Mouse (Mus musculus) lung, embryonic 14.5 days (tissue): ENCODE results near the gene Scgb1a1. TPM values are rescaled to one million over a fixed set of nuclear protein-coding genes. Genes with fewer than 3 reads are reported as not detected.
"Not testable (repeated sequence)": the region's sequence is repeated elsewhere in the genome, so short reads cannot be mapped to it uniquely, and the experiment has no call there.

ENCODE experiments used
- ATAC-seq: fragments of 200-750 bp; cut with Nextera tagmentation; 2 replicates; pipeline ENCODE4 v1.8.0; 2017; ENCODE audit warnings: mild to moderate bottlenecking, moderate TSS enrichment, moderate library complexity; ENCODE audit not compliant: insufficient read depth
- DNase-seq: peaks from one replicate; pipeline ENCODE4 v3.0.0-alpha.2; 2015
- H3K27ac ChIP-seq: fragments of 300-500 bp; sonication (generic); 2 replicates; pipeline ENCODE4 v1.5.1; 2014; ENCODE audit warnings: low read depth, mild to moderate bottlenecking, moderate library complexity
- H3K27me3 ChIP-seq: fragments of 300-500 bp; sonication (generic); 2 replicates; pipeline ENCODE4 v1.6.1; 2014; ENCODE audit warnings: low read length, control low read depth; ENCODE audit not compliant: insufficient read depth
- H3K36me3 ChIP-seq: fragments of 300-500 bp; sonication (generic); 2 replicates; pipeline ENCODE4 v1.6.1; 2014; ENCODE audit warnings: control low read depth; ENCODE audit not compliant: insufficient read depth
- H3K4me1 ChIP-seq: fragments of 300-500 bp; sonication (generic); 2 replicates; pipeline ENCODE4 v1.6.1; 2014; ENCODE audit warnings: antibody characterized with exemption, control low read depth; ENCODE audit not compliant: insufficient read depth
- H3K4me2 ChIP-seq: fragments of 300-500 bp; sonication (generic); 2 replicates; pipeline ENCODE4 v1.6.1; 2014; ENCODE audit warnings: mild to moderate bottlenecking
- H3K4me3 ChIP-seq: fragments of 300-500 bp; sonication (generic); 2 replicates; pipeline ENCODE4 v1.5.1; 2014; ENCODE audit warnings: low read depth, low read length
- H3K9ac ChIP-seq: fragments of 300-500 bp; sonication (generic); 2 replicates; pipeline ENCODE4 v1.6.1; 2014
- H3K9me3 ChIP-seq: fragments of 300-500 bp; sonication (generic); 2 replicates; pipeline ENCODE4 v1.6.1; 2016; ENCODE audit warnings: low read depth, low read length, control low read depth
- CTCF ChIP-seq: IDR thresholded peaks from 2 replicates; pipeline ENCODE4 v1.5.1; 2016; ENCODE audit warnings: antibody characterized with exemption, low read depth
- WGBS: fragments of 180-500 bp; shearing (Covaris S2); extraction: QIAGEN DNeasy Blood & Tissue Kit; methylation state at CpG from one replicate; pipeline ENCODE4 v1.1.7; 2014; 5-methylcytosine and 5-hydroxymethylcytosine counted together
- polyA plus RNA-seq: library from polyadenylated mRNA; unstranded; fragments of >200 nt; fragmentation: Nextera tagmentation; extraction: Ambion mirVana; gene quantifications from 2 replicates; pipeline ENCODE4 v1.2.1, GENCODE M21; 2014

Gene Scgb1a1
- polyA plus RNA-seq: not detected in 2 replicates

DNA sequence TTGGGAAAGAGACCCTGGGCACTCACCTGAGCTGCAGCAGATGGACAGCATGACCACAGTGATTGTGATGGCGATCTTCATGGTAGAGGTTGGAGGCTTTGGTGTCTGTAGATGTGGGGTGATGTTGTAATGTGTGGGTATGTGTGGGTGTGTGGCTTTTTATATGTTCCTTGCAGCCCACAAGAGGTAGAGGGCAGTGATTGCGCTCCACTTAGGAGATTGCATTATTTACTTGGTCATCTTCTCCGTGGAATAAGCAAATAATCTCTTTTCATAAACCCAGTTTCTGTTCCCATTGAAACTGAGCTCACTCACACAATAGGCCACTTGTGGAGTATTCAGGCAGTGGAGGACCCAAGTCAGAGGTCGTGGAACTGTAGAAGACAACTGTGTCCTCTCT lies at the start of gene Scgb1a1:
Gene Scgb1a1, minus strand, starts transcription at position 138 of the 400 bp plus-strand sequence.
- no peaks in the 10 kb centered on the region for H3K27me3 ChIP-seq
- ATAC-seq: no peak

DNA sequence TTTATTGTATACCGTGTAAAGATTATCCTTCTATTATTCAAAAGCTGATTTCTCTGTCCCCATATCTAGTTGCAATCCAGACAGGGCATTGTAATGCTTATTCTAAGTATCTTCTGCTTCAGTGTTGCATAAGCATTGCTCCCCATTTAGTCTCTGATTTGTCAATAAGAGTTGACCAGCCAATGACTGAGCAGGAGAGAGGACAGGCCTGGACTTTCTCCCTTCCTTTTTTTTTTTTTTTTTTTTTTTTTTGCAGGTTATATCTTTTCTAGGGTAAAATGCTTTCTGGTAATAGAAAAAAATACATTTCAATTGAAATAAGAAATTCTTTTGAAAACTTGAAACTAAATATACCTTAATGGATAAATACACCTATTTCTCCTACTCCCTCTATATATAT lies 49.4 kb upstream of the Scgb1a1 start:
- no peak for ATAC-seq
- WGBS: 77% methylated on average over 1 of the region's 1 CpGs
- no peak for DNase-seq
- Histone ChIP-seq H3K36me3 (no peaks in the 10 kb centered on the region), H3K4me3 (no peak overlapping the region), H3K4me2 (no peak overlapping the region), H3K9me3 (no peaks in the 10 kb centered on the region), H3K9ac (no peak overlapping the region), H3K4me1 (no peaks in the 10 kb centered on the region), H3K27me3 (no peaks in the 10 kb centered on the region), H3K27ac (no peak overlapping the region)
- TF ChIP-seq CTCF: no peak

More for the DNA sequence above, at the start of gene Scgb1a1:
- Histone ChIP-seq H3K36me3 (no peaks in the 10 kb centered on the region), H3K9me3 (no peaks in the 10 kb centered on the region), H3K4me3 (no peak within 1 kb of the TSS), H3K4me2 (no peak within 1 kb of the TSS), H3K4me1 (no peaks in the 10 kb centered on the region), H3K27ac (no peak within 1 kb of the TSS), H3K9ac (no peak within 1 kb of the TSS)
- DNase-seq: no peak
- no peak for TF ChIP-seq CTCF
- WGBS: 75% methylated on average over 4 of the region's 4 CpGs

DNA sequence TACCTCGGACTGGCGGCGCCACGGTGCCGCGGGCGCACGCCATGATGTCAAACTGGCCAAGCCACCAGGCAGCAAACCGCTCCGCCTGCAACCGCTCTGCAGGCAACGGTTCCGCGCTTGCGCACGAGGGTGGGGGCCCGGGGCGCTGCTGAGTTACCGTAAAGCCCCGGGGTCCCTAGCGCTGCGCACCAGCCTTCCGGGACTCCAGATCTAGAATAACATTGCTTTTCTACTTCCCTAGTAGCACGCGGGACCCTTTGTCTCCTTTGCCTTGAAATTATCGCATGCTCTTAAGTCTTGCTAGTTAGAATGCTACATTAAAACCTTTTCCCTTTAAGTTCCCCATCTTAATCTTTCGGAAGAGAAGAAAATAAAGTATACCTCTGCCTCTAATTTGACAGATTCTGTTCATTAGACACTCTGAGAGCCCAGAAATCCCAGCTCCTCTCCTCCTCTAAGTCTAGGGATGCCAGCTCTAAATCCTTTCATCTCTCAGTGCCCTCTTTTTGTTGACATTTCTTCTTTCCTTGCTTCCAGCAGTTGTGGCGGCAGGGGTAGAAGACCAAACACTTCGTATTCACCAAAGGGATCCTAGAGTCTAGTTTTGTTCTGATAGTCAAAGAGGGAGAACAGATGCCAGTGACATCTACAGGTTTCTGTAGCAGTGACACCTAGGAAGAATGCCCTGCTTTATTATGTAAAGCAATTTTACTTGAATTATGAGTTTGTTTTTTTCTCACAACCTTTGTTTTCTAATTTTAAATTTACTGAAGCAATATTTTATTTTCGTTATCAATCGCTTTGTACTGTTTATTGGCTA lies 48.0 kb upstream of the Scgb1a1 start, which contains the start of gene Asrgl1:
Gene Asrgl1, minus strand, starts transcription at position 125 of the 820 bp plus-strand sequence.
- Histone ChIP-seq H3K4me3 (peak within 1 kb of the TSS; percentile 71), H3K36me3 (no peaks in the 10 kb centered on the region), H3K4me2 (peak within 1 kb of the TSS; percentile 92), H3K4me1 (no peaks in the 10 kb centered on the region), H3K9ac (peak within 1 kb of the TSS; percentile 77), H3K27me3 (no peaks in the 10 kb centered on the region), H3K9me3 (no peaks in the 10 kb centered on the region), H3K27ac (no peak within 1 kb of the TSS)
- peak; percentile 98 for ATAC-seq
- WGBS: 12% methylated on average over 31 of the region's 31 CpGs
- TF ChIP-seq CTCF: no peak
- peak; percentile 96 for DNase-seq

DNA sequence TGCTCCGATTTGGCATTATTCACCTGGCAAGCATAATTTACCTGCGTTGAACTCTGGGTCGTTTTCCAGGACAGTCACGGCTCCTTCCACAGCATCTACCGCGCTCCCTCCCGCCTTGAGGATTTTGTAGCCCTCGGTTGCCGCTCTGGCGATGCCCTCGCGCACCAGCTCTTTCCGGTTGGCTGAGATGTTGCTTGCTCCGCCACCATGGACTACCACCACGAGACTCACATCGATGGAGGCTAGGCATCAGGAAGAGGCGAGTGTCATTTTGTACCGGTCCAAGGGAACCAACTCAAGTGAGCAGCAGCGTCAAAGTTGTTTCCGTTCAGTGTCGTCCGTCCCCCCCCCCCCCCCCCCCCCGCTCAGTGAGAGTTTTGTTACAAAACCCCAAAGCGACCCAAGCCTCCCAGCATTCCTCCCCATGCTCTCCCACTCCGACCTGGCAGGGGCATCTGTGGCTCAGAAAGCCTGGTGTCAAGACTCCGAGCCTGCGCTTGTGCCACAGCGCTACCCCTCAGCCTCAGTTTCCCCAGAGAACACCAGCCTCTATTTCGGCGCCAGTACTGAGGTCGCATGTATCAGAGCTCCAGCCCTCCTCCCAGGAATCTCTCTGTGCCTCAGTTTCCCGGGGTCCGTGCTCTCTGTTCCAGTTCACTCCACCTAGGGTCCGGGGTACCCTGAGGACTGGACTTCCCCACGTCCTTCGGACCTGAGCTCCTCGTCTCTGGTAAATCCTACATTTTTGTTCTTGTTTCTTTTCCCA lies 47.2 kb upstream of the Scgb1a1 start:
- Histone ChIP-seq H3K4me3 (peak overlapping the region; percentile 71), H3K9ac (peak overlapping the region; percentile 77), H3K27ac (no peak overlapping the region), H3K36me3 (no peaks in the 10 kb centered on the region), H3K4me2 (peak overlapping the region; percentile 92), H3K4me1 (no peaks in the 10 kb centered on the region), H3K9me3 (no peaks in the 10 kb centered on the region), H3K27me3 (no peaks in the 10 kb centered on the region)
- WGBS: 1% methylated on average over 34 of the region's 37 CpGs
- peak; percentile 78 for ATAC-seq
- DNase-seq: peak; percentile 40
- no peak for TF ChIP-seq CTCF

DNA sequence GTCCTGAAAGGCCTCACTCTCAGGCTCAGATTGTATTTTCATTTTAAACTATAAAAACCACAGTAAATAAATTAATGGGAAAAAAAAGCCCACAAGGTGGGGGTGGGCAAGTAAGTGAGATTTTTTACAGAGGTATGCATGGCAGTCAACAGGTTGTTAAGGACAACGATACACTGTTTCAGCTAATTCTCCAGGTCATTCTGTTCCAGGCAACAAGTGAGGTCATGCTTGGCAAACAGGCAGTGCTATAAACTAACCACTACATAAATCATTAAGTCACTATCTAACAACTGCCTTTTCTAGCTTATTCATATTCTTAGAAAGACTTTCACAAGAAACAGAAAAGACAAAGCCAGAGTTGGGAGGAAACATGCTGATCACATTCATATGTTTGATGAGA lies 42.2 kb upstream of the Scgb1a1 start:
- Histone ChIP-seq H3K9me3 (no peaks in the 10 kb centered on the region), H3K9ac (no peak overlapping the region), H3K4me3 (no peak overlapping the region), H3K36me3 (no peaks in the 10 kb centered on the region), H3K4me1 (no peaks in the 10 kb centered on the region), H3K27me3 (no peaks in the 10 kb centered on the region), H3K27ac (no peak overlapping the region), H3K4me2 (no peak overlapping the region)
- TF ChIP-seq CTCF: no peak
- no peak for ATAC-seq
- no peak for DNase-seq
- WGBS: 38% methylated on average over 1 of the region's 1 CpGs

DNA sequence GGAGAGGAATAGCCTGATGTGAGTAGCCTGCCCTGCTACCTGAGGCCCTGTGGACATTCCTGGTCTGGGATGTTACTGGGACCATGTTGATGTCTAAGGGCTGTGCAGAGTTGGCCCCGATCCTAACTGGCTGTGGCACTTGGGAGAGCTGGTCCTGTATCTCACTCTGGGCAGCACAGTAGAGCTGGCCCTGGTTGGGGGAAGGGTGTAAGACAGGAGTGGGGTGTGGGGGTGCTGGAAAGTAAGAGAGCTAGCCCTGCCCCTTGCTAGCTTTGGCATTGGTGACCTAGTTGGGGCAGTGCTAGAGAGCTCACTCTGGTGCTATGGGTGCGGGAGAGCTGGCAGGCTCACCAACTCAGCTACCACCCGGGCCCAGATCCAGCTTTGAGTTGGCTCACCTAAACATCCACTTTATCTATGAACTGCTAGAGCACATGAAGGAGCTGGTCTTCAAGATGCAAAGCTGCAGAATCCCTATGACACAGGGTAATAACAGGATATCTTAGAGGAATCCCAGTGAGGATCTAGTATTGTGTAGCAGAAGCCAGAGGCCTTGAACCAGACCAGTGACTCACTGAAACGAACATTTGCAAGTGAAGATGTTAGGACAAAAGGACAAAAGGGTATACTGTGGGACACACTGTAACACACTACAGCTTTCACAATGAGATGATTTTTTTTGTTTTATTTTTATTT lies 40.9 kb upstream of the Scgb1a1 start:
- Histone ChIP-seq H3K27me3 (no peaks in the 10 kb centered on the region), H3K4me1 (no peaks in the 10 kb centered on the region), H3K4me3 (no peak overlapping the region), H3K9me3 (no peaks in the 10 kb centered on the region), H3K4me2 (no peak overlapping the region), H3K27ac (no peak overlapping the region), H3K9ac (no peak overlapping the region), H3K36me3 (no peaks in the 10 kb centered on the region)
- 87% methylated on average over 4 of the region's 4 CpGs for WGBS
- no peak for ATAC-seq
- no peak for TF ChIP-seq CTCF
- DNase-seq: no peak

DNA sequence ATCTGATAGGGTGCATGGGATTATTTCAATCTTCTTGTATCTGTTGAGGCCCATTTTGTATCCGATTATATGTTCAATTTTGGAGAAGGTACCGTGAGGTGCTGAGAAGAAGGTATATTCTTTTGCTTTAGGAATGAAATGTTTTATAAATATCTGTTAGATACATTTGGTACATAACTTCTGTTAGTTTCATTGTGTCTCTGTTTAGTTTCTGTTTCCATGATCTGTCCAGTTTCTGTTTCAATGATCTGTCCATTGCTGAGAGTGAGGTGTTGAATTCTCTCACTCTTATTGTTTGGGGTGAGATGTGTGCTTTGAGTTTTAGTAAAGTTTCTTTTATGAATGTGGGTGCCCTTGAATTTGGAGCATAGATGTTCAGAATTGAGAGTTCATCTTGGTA lies 36.2 kb upstream of the Scgb1a1 start:
- not testable (repeated sequence) for DNase-seq, H3K27me3 ChIP-seq, ATAC-seq, H3K4me1 ChIP-seq, H3K36me3 ChIP-seq, H3K9me3 ChIP-seq, H3K27ac ChIP-seq, H3K9ac ChIP-seq, H3K4me2 ChIP-seq, H3K4me3 ChIP-seq
- WGBS: 91% methylated on average over 2 of the region's 2 CpGs
